Comparison of ENCODE assay signal across 15 mouse cellular contexts in genomic region chr7:130037573-130037925, GRCm38 (mm10).
DNase-seq lines count a peak whose midpoint lies in the region; ATAC-seq and TF ChIP-seq lines count a peak whose summit lies in the region.
"Had no signal": no experiment of that assay in that cellular context is flagged by ENCODE, and none has a peak within 500 bp of the region (broad histone marks: within the 10 kb centered on the region; RNA-seq: fewer than 3 reads in every experiment).

No protein-coding gene starts in this region.

- H3K27me3 ChIP-seq in intestine, embryonic 14.5 days (replicated peaks; ENCODE audit: control insufficient read depth, insufficient read depth, low read length): no peaks in the 10 kb centered on the region
- no peaks in the 10 kb centered on the region for H3K27me3 ChIP-seq in intestine, postnatal 0 days (replicated peaks; ENCODE audit: control insufficient read depth, insufficient read depth, low read length)
- no peaks in the 10 kb centered on the region for H3K27me3 ChIP-seq in intestine, embryonic 16.5 days (replicated peaks; ENCODE audit: control insufficient read depth, insufficient read depth, low read length)
- no peaks in the 10 kb centered on the region for H3K27me3 ChIP-seq in stomach, embryonic 15.5 days (replicated peaks)
- H3K27me3 ChIP-seq: liver, embryonic 12.5 days had no signal

- WGBS in intestine, embryonic 14.5 days: 65% methylated on average over 4 of the region's 4 CpGs
- WGBS in intestine, postnatal 0 days: 57% methylated on average over 4 of the region's 4 CpGs
- WGBS in intestine, embryonic 16.5 days: 66% methylated on average over 4 of the region's 4 CpGs
- WGBS in stomach, embryonic 15.5 days: 69% methylated on average over 4 of the region's 4 CpGs

- H3K4me1 ChIP-seq in intestine, embryonic 14.5 days (replicated peaks; ENCODE audit: control insufficient read depth, insufficient read depth, low read length): peaks cover 34% of the 10 kb centered on the region; the same call in 1 of the 2 replicates
- H3K4me1 ChIP-seq in intestine, postnatal 0 days (replicated peaks; ENCODE audit: control insufficient read depth, insufficient read depth, low read length): peaks cover 6% of the 10 kb centered on the region; the same call in 1 of the 2 replicates
- H3K4me1 ChIP-seq in intestine, embryonic 16.5 days (ENCODE audit: control insufficient read depth, insufficient read depth, low read length): peaks cover 21% of the 10 kb centered on the region
- H3K4me1 ChIP-seq in stomach, embryonic 15.5 days: peaks cover 26% of the 10 kb centered on the region
- H3K4me1 ChIP-seq: liver, embryonic 12.5 days had no signal

- H3K4me2 ChIP-seq in intestine, embryonic 14.5 days (ENCODE audit: low read length): no peak overlapping the region
- no peak overlapping the region for H3K4me2 ChIP-seq in intestine, postnatal 0 days (replicated peaks; ENCODE audit: low read depth)
- no peak overlapping the region for H3K4me2 ChIP-seq in intestine, embryonic 16.5 days (ENCODE audit: low read depth, low read length)
- H3K4me2 ChIP-seq in stomach, embryonic 15.5 days: no peak overlapping the region
- H3K4me2 ChIP-seq: liver, embryonic 12.5 days had no signal

- H3K9me3 ChIP-seq in intestine, embryonic 14.5 days (ENCODE audit: control insufficient read depth, low read length): no peaks in the 10 kb centered on the region
- no peaks in the 10 kb centered on the region for H3K9me3 ChIP-seq in intestine, postnatal 0 days (ENCODE audit: control insufficient read depth)
- H3K9me3 ChIP-seq in intestine, embryonic 16.5 days (ENCODE audit: control insufficient read depth, low read length): no peaks in the 10 kb centered on the region
- H3K9me3 ChIP-seq in stomach, embryonic 15.5 days: no peaks in the 10 kb centered on the region
- H3K9me3 ChIP-seq: liver, embryonic 12.5 days had no signal

- no peak for ATAC-seq in intestine, embryonic 14.5 days (replicated peaks; ENCODE audit: low FRiP score, low TSS enrichment, low read depth)
- no peak for ATAC-seq in intestine, postnatal 0 days
- ATAC-seq in intestine, embryonic 16.5 days: no peak
- no peak for ATAC-seq in stomach, embryonic 15.5 days (ENCODE audit: insufficient read depth, low FRiP score, low read depth)
- ATAC-seq: liver, embryonic 12.5 days had no signal

- peak; percentile 68 for DNase-seq in adrenal gland, adult 2 months
- DNase-seq in adrenal gland, postnatal 4 days (ENCODE audit: low spot score in 2 of 2): no peak
- DNase-seq in intestine, embryonic 14.5 days (ENCODE audit: low spot score): no peak
- DNase-seq in gastrocnemius, adult 2 months: no peak
- no peak for DNase-seq in layer of hippocampus, adult 11-12 months (ENCODE audit: low spot score)
- DNase-seq: cerebellum, adult 9-11 months; kidney, postnatal 10 days; layer of hippocampus, postnatal 36 days; right cerebral cortex, adult 18-20 months had no signal

- intact Hi-C loops in gastrocnemius, adult 2 months (cut with DNase I): no loop called here

- TF ChIP-seq CTCF in intestine, postnatal 0 days (IDR thresholded peaks at IDR 0.05; ENCODE audit: low read depth): no peak
- no peak for TF ChIP-seq CTCF in gastrocnemius, adult 2 months (IDR thresholded peaks at IDR 0.05)

- H3K9ac ChIP-seq in intestine, embryonic 14.5 days (ENCODE audit: low read length): no peak overlapping the region
- no peak overlapping the region for H3K9ac ChIP-seq in intestine, postnatal 0 days (ENCODE audit: low read depth, low read length)
- peak overlapping the region; percentile 31; the same call in 1 of the 2 replicates for H3K9ac ChIP-seq in intestine, embryonic 16.5 days (ENCODE audit: low read depth, low read length)
- H3K9ac ChIP-seq in stomach, embryonic 15.5 days: no peak overlapping the region
- H3K9ac ChIP-seq: liver, embryonic 12.5 days had no signal

- H3K36me3 ChIP-seq in intestine, embryonic 14.5 days (ENCODE audit: control insufficient read depth, insufficient read depth, low read length): no peaks in the 10 kb centered on the region
- no peaks in the 10 kb centered on the region for H3K36me3 ChIP-seq in intestine, postnatal 0 days (ENCODE audit: control insufficient read depth, insufficient read depth)
- H3K36me3 ChIP-seq in intestine, embryonic 16.5 days (ENCODE audit: control insufficient read depth, insufficient read depth, low read length): no peaks in the 10 kb centered on the region
- no peaks in the 10 kb centered on the region for H3K36me3 ChIP-seq in stomach, embryonic 15.5 days
- H3K36me3 ChIP-seq: G1E; liver, embryonic 12.5 days; midbrain, embryonic 10.5 days had no signal

- H3K27ac ChIP-seq in intestine, embryonic 14.5 days (ENCODE audit: low read depth): peak overlapping the region; percentile 74
- H3K27ac ChIP-seq in intestine, postnatal 0 days (ENCODE audit: low read depth, low read length): no peak overlapping the region
- peak overlapping the region; percentile 86 for H3K27ac ChIP-seq in intestine, embryonic 16.5 days (ENCODE audit: low read length)
- H3K27ac ChIP-seq in stomach, embryonic 15.5 days: peak overlapping the region; percentile 84
- no peak overlapping the region for H3K27ac ChIP-seq in gastrocnemius, adult 2 months
- H3K27ac ChIP-seq: liver, embryonic 12.5 days had no signal

- no peak overlapping the region for H3K4me3 ChIP-seq in intestine, embryonic 14.5 days (ENCODE audit: low read depth, low read length)
- no peak overlapping the region for H3K4me3 ChIP-seq in intestine, postnatal 0 days (ENCODE audit: low read depth, low read length)
- H3K4me3 ChIP-seq in intestine, embryonic 16.5 days (ENCODE audit: low read length): no peak overlapping the region
- no peak overlapping the region for H3K4me3 ChIP-seq in stomach, embryonic 15.5 days (replicated peaks)
- no peak overlapping the region for H3K4me3 ChIP-seq in gastrocnemius, adult 2 months
- H3K4me3 ChIP-seq: liver, embryonic 12.5 days; midbrain, embryonic 10.5 days had no signal

Comparison
In these comparisons a context has a peak if more than half of its experiments do, and no peak if none do; other contexts are left out.
1. H3K27ac ChIP-seq: peak in intestine, embryonic 14.5 days (single experiment), intestine, embryonic 16.5 days (single experiment) and stomach, embryonic 15.5 days (single experiment); none in intestine, postnatal 0 days (single experiment) and gastrocnemius, adult 2 months (single experiment).